32 mouse cellular contexts compared by ENCODE assay signal in genomic region chr1:106595286-106595885, GRCm38 (mm10).
DNase-seq lines count a peak whose midpoint lies in the region; ATAC-seq lines count a peak whose summit lies in the region.
"Had no signal": no experiment of that assay in that cellular context is flagged by ENCODE, and none has a peak within 500 bp of the region (broad histone marks: within the 10 kb centered on the region; RNA-seq: fewer than 3 reads in every experiment).

No protein-coding gene starts in this region.

- H3K27me3 ChIP-seq in neural tube, embryonic 15.5 days (replicated peaks), result no peaks in the 10 kb centered on the region
- H3K27me3 ChIP-seq: embryonic facial prominence, embryonic 12.5 days; kidney, embryonic 15.5 days; limb, embryonic 15.5 days; liver, embryonic 13.5 days; megakaryocyte, embryonic 14.5 days; midbrain, embryonic 15.5 days; neural tube, embryonic 12.5 days had no signal

- H3K4me3 ChIP-seq in neural tube, embryonic 15.5 days (replicated peaks), result no peak overlapping the region
- H3K4me3 ChIP-seq: embryonic facial prominence, embryonic 12.5 days; kidney, embryonic 15.5 days; layer of hippocampus, adult 2 months; limb, embryonic 15.5 days; liver, embryonic 13.5 days; megakaryocyte, embryonic 14.5 days; midbrain, embryonic 15.5 days; neural tube, embryonic 12.5 days had no signal

- intact Hi-C loops in heart, postnatal 36 days (cut with DNase I), result no loop called here

- peak overlapping the region; percentile 18; the same call in 1 of the 2 replicates for H3K27ac ChIP-seq in neural tube, embryonic 15.5 days (replicated peaks)
- H3K27ac ChIP-seq: embryonic facial prominence, embryonic 12.5 days; kidney, embryonic 15.5 days; layer of hippocampus, adult 2 months; limb, embryonic 15.5 days; liver, embryonic 13.5 days; midbrain, embryonic 15.5 days; neural tube, embryonic 12.5 days had no signal

- no peaks in the 10 kb centered on the region for H3K9me3 ChIP-seq in neural tube, embryonic 15.5 days (replicated peaks)
- H3K9me3 ChIP-seq: embryonic facial prominence, embryonic 12.5 days; G1E; kidney, embryonic 15.5 days; limb, embryonic 15.5 days; liver, embryonic 13.5 days; megakaryocyte, embryonic 14.5 days; midbrain, embryonic 15.5 days; neural tube, embryonic 12.5 days had no signal

- no peak overlapping the region for H3K4me2 ChIP-seq in neural tube, embryonic 15.5 days
- H3K4me2 ChIP-seq: embryonic facial prominence, embryonic 12.5 days; heart, embryonic 11.5 days; kidney, embryonic 15.5 days; limb, embryonic 15.5 days; liver, embryonic 13.5 days; midbrain, embryonic 15.5 days; neural tube, embryonic 12.5 days had no signal

- no peaks in the 10 kb centered on the region for H3K36me3 ChIP-seq in neural tube, embryonic 15.5 days
- H3K36me3 ChIP-seq: embryonic facial prominence, embryonic 12.5 days; G1E; kidney, embryonic 15.5 days; limb, embryonic 15.5 days; liver, embryonic 13.5 days; midbrain, embryonic 15.5 days; neural tube, embryonic 12.5 days had no signal

- H3K4me1 ChIP-seq in neural tube, embryonic 15.5 days, result no peaks in the 10 kb centered on the region
- H3K4me1 ChIP-seq: liver, embryonic 13.5 days; midbrain, embryonic 15.5 days; neural tube, embryonic 12.5 days had no signal

- no peak overlapping the region for H3K9ac ChIP-seq in neural tube, embryonic 15.5 days (replicated peaks)
- H3K9ac ChIP-seq: embryonic facial prominence, embryonic 12.5 days; kidney, embryonic 15.5 days; limb, embryonic 15.5 days; liver, embryonic 13.5 days; midbrain, embryonic 15.5 days; neural tube, embryonic 12.5 days had no signal

- peak; percentile 28 for DNase-seq in heart, adult 11 months
- DNase-seq in heart, postnatal 36 days, result no peak
- no peak for DNase-seq in neural tube, embryonic 10.5 days (ENCODE audit: extremely low spot score, low spot score)
- DNase-seq in layer of hippocampus, postnatal 14 days (ENCODE audit: low spot score in 2 of 2), result no peak
- DNase-seq in testis, postnatal 10 days (ENCODE audit: low spot score), result no peak
- DNase-seq: adrenal gland, postnatal 10 days; cerebellum, adult 11 months; cerebellum, adult 9-10 months; cerebellum, postnatal 36 days; embryo, embryonic 11 days; gastrocnemius, postnatal 25 days; heart, adult 18-20 months; heart, postnatal 4 days; kidney, postnatal 25 days; left cerebral cortex, postnatal 4 days; liver, embryonic 13.5 days; lung, adult 18-20 months; lung, postnatal 4 days; thymus, postnatal 36 days had no signal

- no peak for ATAC-seq in neural tube, embryonic 15.5 days (ENCODE audit: low FRiP score)
- ATAC-seq in common myeloid progenitor, adult 5-6 weeks (replicated peaks; ENCODE audit: low read depth, poor library complexity, severe bottlenecking), result peak; percentile 25; the same call in 1 of the 2 replicates
- ATAC-seq: intestine, postnatal 0 days; lung, postnatal 0 days; midbrain, embryonic 15.5 days had no signal

- WGBS in neural tube, embryonic 15.5 days, result 77% methylated on average over 6 of the region's 6 CpGs
